Mouse (Mus musculus): Measurements from ENCODE around the gene Bclaf3. TPM values are rescaled to one million over a fixed set of nuclear protein-coding genes. Genes with fewer than 3 reads are reported as not detected.

Bclaf3 gene
- 2.9 TPM in 2 replicates for polyA plus RNA-seq (2012; ENCODE audit: low replicate concordance)

DNA sequence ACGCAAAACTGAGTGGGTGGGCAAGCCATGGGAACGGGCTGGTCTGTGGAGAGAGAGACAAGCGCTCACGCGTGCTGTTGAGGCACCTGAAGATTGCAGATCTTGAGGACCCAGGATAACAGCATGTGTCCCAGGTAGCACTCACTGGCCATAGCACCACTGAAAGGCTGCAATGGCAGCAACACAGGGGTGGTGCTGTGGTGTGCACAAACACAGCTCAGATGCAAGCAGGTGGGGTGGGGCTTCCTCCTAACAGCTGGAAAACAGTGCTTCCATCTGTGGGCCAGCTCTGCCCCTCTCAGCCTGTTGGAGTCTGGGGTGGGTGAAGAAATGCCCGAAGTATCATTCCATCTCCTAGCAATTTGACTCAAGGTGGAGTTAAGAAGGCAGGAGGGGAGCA is at the start of gene Bclaf3:
TSS of gene Bclaf3 (plus strand) at position 301 of the 400 bp plus-strand sequence.

GRCm38 (mm10) chrX:159626907-159627587 is 100.6 kb downstream of the Bclaf3 start, which contains the start of gene Sh3kbp1:
Gene Sh3kbp1 (plus strand): TSS chrX:159627272.

Other genes starting within 250 kb of the Bclaf3 start
- 186 and 194 TPM in 2 replicates for gene Eif1ax, start 154.5 kb upstream of the Bclaf3 start, polyA plus RNA-seq (2012; ENCODE audit: low replicate concordance)
- not detected in 2 replicates for gene Map7d2, start 112.1 kb upstream of the Bclaf3 start, polyA plus RNA-seq (2012; ENCODE audit: low replicate concordance)
- 21.2 and 35.1 TPM in 2 replicates for gene Sh3kbp1, start 100.6 kb downstream of the Bclaf3 start, polyA plus RNA-seq (2012; ENCODE audit: low replicate concordance)

All from hematopoietic multipotent progenitor cell, adult 10-12 weeks (in vitro differentiated cells).